Mouse (Mus musculus): Measurements from ENCODE around the gene Arhgef7.

DNA sequence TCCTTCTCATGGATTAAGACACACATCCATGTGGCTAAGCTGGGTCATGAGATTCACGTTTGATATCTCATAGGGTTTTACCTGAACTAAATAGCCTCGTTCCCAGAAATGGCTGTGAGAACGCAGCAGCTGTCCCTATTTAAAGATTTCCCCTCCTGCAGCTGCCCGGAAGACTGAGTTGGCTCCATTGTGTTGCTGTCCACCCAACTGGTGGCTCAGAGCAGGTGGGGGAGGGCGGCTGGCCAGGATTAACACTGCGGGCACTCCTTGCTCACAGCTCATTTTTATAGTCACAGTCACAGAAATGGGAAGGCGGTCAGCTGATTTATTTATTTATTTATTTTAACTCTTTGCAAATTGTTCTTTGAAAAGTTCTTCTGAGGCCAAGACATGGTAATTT, 37.6 kb upstream of the Arhgef7 start:
- TF ChIP-seq POLR2A (IDR thresholded peaks at IDR 0.05; ENCODE audit: insufficient read depth, low read length) (no peak), CTCF (IDR thresholded peaks at IDR 0.05; ENCODE audit: low read depth, low read length) (no peak)
